Mouse (Mus musculus) forebrain, postnatal 0 days (tissue): ENCODE results near the gene Olfr720. TPM values are rescaled to one million over a fixed set of nuclear protein-coding genes. Genes with fewer than 3 reads are reported as not detected.

Experiments
- ATAC-seq: fragments of 200-750 bp; cut with Nextera tagmentation; 2 replicates; pipeline ENCODE4 v1.8.0; 2017; ENCODE audit warnings: mild to moderate bottlenecking, moderate library complexity
- DNase-seq: peaks from one replicate; pipeline ENCODE4 v3.0.0-alpha.2; 2015
- H3K27ac ChIP-seq: fragments of 300-500 bp; sonication (generic); 2 replicates; pipeline ENCODE4 v1.5.1; 2014; ENCODE audit warnings: low read depth, mild to moderate bottlenecking, antibody characterized with exemption, low read length, moderate library complexity, mixed read lengths
- H3K27me3 ChIP-seq: fragments of 300-500 bp; sonication (generic); 2 replicates; pipeline ENCODE4 v1.6.1; 2014; ENCODE audit warnings: mild to moderate bottlenecking, low read length, mixed read lengths; ENCODE audit not compliant: insufficient read depth
- H3K36me3 ChIP-seq: fragments of 300-500 bp; sonication (generic); 2 replicates; pipeline ENCODE4 v1.6.1; 2014; ENCODE audit warnings: mild to moderate bottlenecking, moderate library complexity; ENCODE audit not compliant: insufficient read depth
- H3K4me1 ChIP-seq: fragments of 300-500 bp; sonication (generic); 2 replicates; pipeline ENCODE4 v1.6.1; 2014; ENCODE audit warnings: antibody characterized with exemption; ENCODE audit not compliant: insufficient read depth
- H3K4me2 ChIP-seq: fragments of 300-500 bp; sonication (generic); 2 replicates; pipeline ENCODE4 v1.6.1; 2014; ENCODE audit warnings: low read depth, mild to moderate bottlenecking, moderate library complexity
- H3K4me3 ChIP-seq: fragments of 300-500 bp; sonication (generic); 2 replicates; pipeline ENCODE4 v1.5.1; 2014; ENCODE audit warnings: low read depth, low read length, mixed read lengths
- H3K9ac ChIP-seq: fragments of 300-500 bp; sonication (generic); 2 replicates; pipeline ENCODE4 v1.6.1; 2014; ENCODE audit warnings: mild to moderate bottlenecking
- H3K9me3 ChIP-seq: fragments of 300-500 bp; sonication (generic); 2 replicates; pipeline ENCODE4 v1.6.1; 2016; ENCODE audit warnings: low read length
- CTCF ChIP-seq: sonication (generic); IDR thresholded peaks from 2 replicates; pipeline ENCODE4 v1.5.1; 2016; ENCODE audit warnings: antibody characterized with exemption, control low read depth, low read depth
- WGBS: fragments of 180-500 bp; shearing (Covaris S2); extraction: QIAGEN DNeasy Blood & Tissue Kit; methylation state at CpG from one replicate; pipeline ENCODE4 v1.1.7; 2014; 5-methylcytosine and 5-hydroxymethylcytosine counted together
- polyA plus RNA-seq: library from polyadenylated mRNA; unstranded; fragments of >200 nt; fragmentation: Nextera tagmentation; extraction: Ambion mirVana; gene quantifications from 2 replicates; pipeline ENCODE4 v1.2.1, GENCODE M21; 2015
- total RNA-seq: library from RNA; depleted of rRNA; stranded (reverse); fragments of >200 nt; gene quantifications from 2 replicates; pipeline ENCODE4 v1.2.3, GENCODE M21; 2014; rRNA removed

Olfr720 gene
- total RNA-seq (not detected in 2 replicates), polyA plus RNA-seq (not detected in 2 replicates)

- H3K9ac ChIP-seq: no peak within 1 kb of the TSS
- no peak for TF ChIP-seq CTCF
- H3K9me3 ChIP-seq: no peaks in the 10 kb centered on the region
- no peak within 1 kb of the TSS for H3K27ac ChIP-seq
- H3K4me3 ChIP-seq: no peak within 1 kb of the TSS
- no peak for DNase-seq
- H3K27me3 ChIP-seq: no peaks in the 10 kb centered on the region
- no peak for ATAC-seq
- no peaks in the 10 kb centered on the region for H3K36me3 ChIP-seq
- H3K4me2 ChIP-seq: no peak within 1 kb of the TSS
- WGBS: 75% methylated on average over 4 of the region's 4 CpGs
- H3K4me1 ChIP-seq: no peaks in the 10 kb centered on the region
Measured at GRCm38 (mm10) chr14:14186738-14187137, at the start of gene Olfr720. Gene Olfr720, minus strand, starts transcription at chr14:14186838.

Other genes starting within 250 kb of the Olfr720 start
- gene Atxn7, start 225.4 kb downstream of the Olfr720 start, total RNA-seq: 9.2 and 14.4 TPM in 2 replicates
- gene Atxn7, start 225.4 kb downstream of the Olfr720 start, polyA plus RNA-seq: 1.0 and 2.2 TPM in 2 replicates
- 90.7 and 105 TPM in 2 replicates for gene Thoc7, start 225.0 kb downstream of the Olfr720 start, total RNA-seq
- 189 and 216 TPM in 2 replicates for gene Thoc7, start 225.0 kb downstream of the Olfr720 start, polyA plus RNA-seq
- gene Psmd6, start 65.9 kb downstream of the Olfr720 start, total RNA-seq: 216 and 245 TPM in 2 replicates
- 250 and 269 TPM in 2 replicates for gene Psmd6, start 65.9 kb downstream of the Olfr720 start, polyA plus RNA-seq
- not detected in 2 replicates for gene Olfr31, start 136.0 kb upstream of the Olfr720 start, total RNA-seq
- 0.11 TPM in 1 of 2 replicates, not detected in the other for gene Olfr31, start 136.0 kb upstream of the Olfr720 start, polyA plus RNA-seq
- 4.5 and 7.7 TPM in 2 replicates for gene Il3ra, start 159.4 kb upstream of the Olfr720 start, total RNA-seq
- 1.6 and 2.0 TPM in 2 replicates for gene Il3ra, start 159.4 kb upstream of the Olfr720 start, polyA plus RNA-seq
- not detected in 2 replicates for gene Olfr721-ps1, start 214.5 kb upstream of the Olfr720 start, total RNA-seq
- not detected in 2 replicates for gene Olfr721-ps1, start 214.5 kb upstream of the Olfr720 start, polyA plus RNA-seq